Mouse (Mus musculus) brain, embryonic 18.5 days (tissue): Measurements from ENCODE around the gene Col10a1.
"Not testable (repeated sequence)": the region's sequence is repeated elsewhere in the genome, so short reads cannot be mapped to it uniquely, and the experiment has no call there.

Experiments used
- DNase-seq: peaks from one replicate; pipeline ENCODE4 v3.0.0-alpha.2; 2012; ENCODE audit warnings: low read depth, low spot score

Gene Col10a1

GRCm38 (mm10) chr10:34389681-34390080, at the start of gene Col10a1:
Col10a1 (plus strand) TSS chr10:34389981.
- DNase-seq: no peak

GRCm38 (mm10) chr10:34341014-34341413, 48.8 kb upstream of the Col10a1 start:
- no peak for DNase-seq

- DNase-seq: no peak
Measured at GRCm38 (mm10) chr10:34341886-34342285, 47.9 kb upstream of the Col10a1 start.

GRCm38 (mm10) chr10:34352166-34352565, 37.6 kb upstream of the Col10a1 start:
- DNase-seq: no peak

GRCm38 (mm10) chr10:34358263-34358662, 31.5 kb upstream of the Col10a1 start:
- DNase-seq: no peak

GRCm38 (mm10) chr10:34363756-34364155, 26.0 kb upstream of the Col10a1 start:
- DNase-seq: no peak

GRCm38 (mm10) chr10:34368138-34368537, 21.6 kb upstream of the Col10a1 start:
- no peak for DNase-seq

GRCm38 (mm10) chr10:34373332-34373731, 16.4 kb upstream of the Col10a1 start:
- DNase-seq: no peak

GRCm38 (mm10) chr10:34385636-34386035, 4.1 kb upstream of the Col10a1 start:
- DNase-seq: no peak

- DNase-seq: no peak
Measured at GRCm38 (mm10) chr10:34396959-34397358, 7.2 kb downstream of the Col10a1 start.

- no peak for DNase-seq
Measured at GRCm38 (mm10) chr10:34399267-34399666, 9.5 kb downstream of the Col10a1 start.

GRCm38 (mm10) chr10:34418204-34418756, 28.5 kb downstream of the Col10a1 start, which contains the start of gene Nt5dc1:
Nt5dc1 (minus strand) TSS chr10:34418552.
- peak; percentile 74 for DNase-seq

- DNase-seq: not testable (repeated sequence)
Measured at GRCm38 (mm10) chr10:34418794-34419193, 29.0 kb downstream of the Col10a1 start.

GRCm38 (mm10) chr10:34431783-34432182, 42.0 kb downstream of the Col10a1 start:
- no peak for DNase-seq

- not testable (repeated sequence) for DNase-seq
Measured at GRCm38 (mm10) chr10:34434191-34434590, 44.4 kb downstream of the Col10a1 start.
